Mouse (Mus musculus) spleen, adult 2 months (tissue): ENCODE results near the gene Lmtk2. TPM values are rescaled to one million over a fixed set of nuclear protein-coding genes. Genes with fewer than 3 reads are reported as not detected.

Source experiments
- DNase-seq, 2 experiments: peaks; one replicate each; pipeline versions ENCODE4 v3.0.0 to v3.0.0-alpha.2; 2012 to 2021; ENCODE audit warnings: low spot score in 2 of 2, low read depth in 1 of 2
- H3K27ac ChIP-seq: fragments of 200-500 bp; 2 replicates; pipeline ENCODE4 v1.5.1; 2012; ENCODE audit warnings: low read length, inconsistent platforms; ENCODE audit not compliant: insufficient read depth
- H3K27me3 ChIP-seq: fragments of 200-500 bp; 2 replicates; pipeline ENCODE4 v1.6.1; 2012; ENCODE audit warnings: mild to moderate bottlenecking, moderate library complexity, low read length, inconsistent platforms; ENCODE audit not compliant: control insufficient read depth, insufficient read depth
- H3K36me3 ChIP-seq: fragments of 200-500 bp; 2 replicates; pipeline ENCODE4 v1.6.1; 2012; ENCODE audit warnings: mild to moderate bottlenecking, low read length, inconsistent platforms; ENCODE audit not compliant: control insufficient read depth, insufficient read depth
- H3K4me1 ChIP-seq: fragments of 200-500 bp; 2 replicates; pipeline ENCODE4 v1.6.1; 2011; ENCODE audit warnings: inconsistent platforms; ENCODE audit not compliant: control insufficient read depth, insufficient read depth, insufficient read length
- H3K4me3 ChIP-seq: fragments of 200-500 bp; 2 replicates; pipeline ENCODE4 v1.5.1; 2011; ENCODE audit warnings: mild to moderate bottlenecking, inconsistent platforms; ENCODE audit not compliant: insufficient read depth, insufficient read length; ENCODE audit errors: extremely low read depth
- CTCF ChIP-seq: fragments of 200-500 bp; IDR thresholded peaks from 2 replicates; pipeline ENCODE4 v1.5.1; 2011; ENCODE audit warnings: mild to moderate bottlenecking, inconsistent platforms; ENCODE audit not compliant: insufficient read depth, insufficient read length, insufficient replicate concordance; ENCODE audit errors: extremely low read depth
- POLR2A ChIP-seq: fragments of 200-500 bp; IDR thresholded peaks from 2 replicates; pipeline ENCODE4 v1.6.1; 2011; ENCODE audit warnings: low read depth, low read length, inconsistent platforms
- WGBS: fragments of 180-500 bp; shearing (Covaris S2); methylation state at CpG from one replicate; pipeline ENCODE4 v1.1.7; 2018; 5-methylcytosine and 5-hydroxymethylcytosine counted together
- polyA plus RNA-seq: library from polyadenylated mRNA; depleted of rRNA; stranded (reverse); fragments of >200 nt; gene quantifications from 2 replicates; pipeline ENCODE4 v1.2.3, GENCODE M21; 2012

Lmtk2 gene
- polyA plus RNA-seq, 1 experiment, result 10.0 TPM

DNA sequence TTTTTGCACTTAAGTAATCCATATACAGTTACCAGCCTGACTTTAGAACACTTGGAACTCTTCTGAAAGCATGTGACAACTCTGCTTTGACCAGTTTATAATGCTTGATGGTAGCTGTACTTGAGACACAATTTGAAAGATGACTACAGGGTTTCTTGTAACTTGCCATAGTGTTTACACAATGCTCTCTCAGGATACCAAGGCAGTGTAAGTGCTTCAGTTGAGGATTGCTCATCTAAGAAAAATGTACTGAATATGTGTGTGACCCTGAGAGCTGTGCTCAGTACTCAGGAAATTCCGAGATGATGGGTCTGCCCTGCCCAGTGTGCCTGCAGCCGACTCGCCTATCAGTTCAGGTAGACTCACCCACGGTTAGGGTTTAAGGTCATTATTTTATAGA, 51.0 kb downstream of the Lmtk2 start:
- H3K27ac ChIP-seq, result no peak overlapping the region
- TF ChIP-seq CTCF (no peak), POLR2A (no peak)
- no peak overlapping the region for H3K4me3 ChIP-seq
- no peaks in the 10 kb centered on the region for H3K4me1 ChIP-seq
- H3K27me3 ChIP-seq, result no peaks in the 10 kb centered on the region
- WGBS, result 94% methylated on average over 4 of the region's 4 CpGs
- DNase-seq, result no peak
- H3K36me3 ChIP-seq, result peaks cover 27% of the 10 kb centered on the region

DNA sequence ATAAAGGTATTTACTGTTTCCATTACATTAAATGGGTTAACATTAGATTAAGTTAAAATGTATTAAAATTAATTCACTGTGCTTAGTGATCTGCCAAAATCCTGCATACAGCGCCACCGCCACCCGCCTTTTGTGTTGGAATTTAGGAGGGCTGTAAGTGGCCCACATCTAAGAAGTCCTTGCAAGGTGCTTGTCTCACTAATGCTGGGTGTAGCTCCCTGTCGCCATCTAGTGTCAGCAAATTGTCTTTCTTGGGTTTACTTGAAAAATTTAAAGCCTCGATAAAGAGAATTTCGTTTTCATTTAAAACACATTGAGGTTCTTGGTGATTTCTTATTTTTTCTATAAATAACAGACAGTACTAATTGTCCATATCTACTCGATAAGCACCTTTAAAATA, 54.3 kb downstream of the Lmtk2 start:
- peak; percentile 61 to 64 for DNase-seq
- Histone ChIP-seq H3K27me3 (no peaks in the 10 kb centered on the region), H3K36me3 (peaks cover 20% of the 10 kb centered on the region), H3K27ac (no peak overlapping the region), H3K4me1 (no peaks in the 10 kb centered on the region), H3K4me3 (no peak overlapping the region)
- TF ChIP-seq POLR2A, result no peak
- peak; percentile 62; the same call in 1 of the 2 replicates for TF ChIP-seq CTCF
- 31% methylated on average over 7 of the region's 7 CpGs for WGBS

DNA sequence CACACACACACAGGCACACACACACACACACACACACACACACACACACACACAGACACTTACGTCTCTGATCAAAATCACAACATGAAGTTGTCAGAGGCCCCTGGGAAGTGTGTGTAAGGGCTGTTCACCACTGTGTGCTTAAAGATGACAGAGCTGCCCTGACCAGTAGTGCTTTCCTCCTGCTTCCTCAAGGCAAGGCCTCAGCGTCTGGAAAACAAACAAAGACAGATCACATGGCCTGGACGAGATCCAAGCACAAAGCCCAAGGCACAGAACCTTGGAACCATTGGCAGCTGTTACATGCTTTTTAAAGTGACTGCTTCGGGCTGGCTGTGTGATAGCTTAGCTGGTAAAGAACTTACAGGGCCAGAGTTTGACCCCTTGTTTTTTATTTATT, 58.4 kb downstream of the Lmtk2 start:
- no peak for DNase-seq
- 77% methylated on average over 4 of the region's 4 CpGs for WGBS
- Histone ChIP-seq H3K27ac (no peak overlapping the region), H3K36me3 (peaks cover 12% of the 10 kb centered on the region), H3K4me1 (no peaks in the 10 kb centered on the region), H3K27me3 (no peaks in the 10 kb centered on the region), H3K4me3 (no peak overlapping the region)
- TF ChIP-seq CTCF, result no peak
- TF ChIP-seq POLR2A, result no peak

DNA sequence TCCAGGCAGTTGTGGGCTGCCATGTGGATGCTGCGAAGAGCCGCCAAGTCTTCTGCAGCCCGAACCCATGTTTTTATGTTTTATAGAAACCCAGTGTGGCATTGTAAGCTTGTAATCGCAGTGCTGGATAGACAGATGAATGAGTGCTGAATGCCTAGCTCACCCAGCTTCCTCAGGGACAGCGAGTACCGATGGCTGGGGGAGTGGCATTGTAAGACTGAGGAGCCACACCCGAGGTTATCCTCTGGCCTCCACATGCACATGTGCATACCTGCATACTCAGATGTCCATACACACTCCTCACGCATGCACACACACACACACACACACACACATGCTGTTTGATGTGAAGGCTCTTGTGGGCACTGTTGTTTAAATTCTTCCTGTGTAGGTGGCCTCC, 58.9 kb downstream of the Lmtk2 start:
- Histone ChIP-seq H3K27ac (no peak overlapping the region), H3K36me3 (peaks cover 14% of the 10 kb centered on the region), H3K4me3 (no peak overlapping the region), H3K27me3 (no peaks in the 10 kb centered on the region), H3K4me1 (no peaks in the 10 kb centered on the region)
- no peak for TF ChIP-seq CTCF
- 92% methylated on average over 8 of the region's 8 CpGs for WGBS
- DNase-seq, result no peak

DNA sequence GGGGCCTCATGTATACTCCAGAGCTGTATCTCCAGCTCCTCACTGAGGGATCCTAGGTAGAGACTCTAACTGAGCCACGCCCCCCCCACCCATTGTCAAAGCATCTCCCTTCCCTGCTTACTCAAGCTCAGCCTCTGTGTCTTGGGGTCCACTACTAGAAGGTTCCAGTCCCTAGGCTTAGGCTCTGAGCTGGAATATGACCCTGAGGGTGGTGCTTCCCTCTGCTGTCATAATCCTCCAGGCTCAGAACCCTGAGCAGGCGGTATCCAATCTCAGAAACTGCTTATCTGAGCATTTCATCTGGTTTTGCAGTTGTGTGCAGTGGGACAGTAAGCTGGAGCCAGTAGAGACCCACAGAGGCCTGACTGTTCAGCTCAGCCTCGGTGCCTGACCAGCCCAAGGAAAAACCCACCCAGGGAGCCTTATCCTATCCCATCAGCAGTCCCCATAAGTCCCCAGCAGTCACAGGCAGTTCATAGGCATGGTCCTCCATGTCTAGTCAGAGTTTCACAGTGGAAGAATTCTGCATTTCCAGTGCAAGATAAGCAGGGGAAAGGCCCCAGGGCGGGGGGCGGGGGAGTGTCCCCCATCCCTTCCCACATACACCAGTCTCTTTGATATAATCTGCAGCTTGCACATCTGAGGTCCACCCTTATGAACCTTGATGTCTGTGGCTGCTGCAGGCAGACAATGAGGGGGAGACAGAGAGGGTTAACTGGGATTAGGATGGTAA, 62.0 kb downstream of the Lmtk2 start:
- DNase-seq, result no peak
- Histone ChIP-seq H3K27me3 (no peaks in the 10 kb centered on the region), H3K4me1 (peaks cover 6% of the 10 kb centered on the region; the same call in 1 of the 2 replicates), H3K27ac (no peak overlapping the region), H3K4me3 (no peak overlapping the region), H3K36me3 (peaks cover 19% of the 10 kb centered on the region)
- no peak for TF ChIP-seq CTCF
- WGBS, result 85% methylated on average over 5 of the region's 5 CpGs

DNA sequence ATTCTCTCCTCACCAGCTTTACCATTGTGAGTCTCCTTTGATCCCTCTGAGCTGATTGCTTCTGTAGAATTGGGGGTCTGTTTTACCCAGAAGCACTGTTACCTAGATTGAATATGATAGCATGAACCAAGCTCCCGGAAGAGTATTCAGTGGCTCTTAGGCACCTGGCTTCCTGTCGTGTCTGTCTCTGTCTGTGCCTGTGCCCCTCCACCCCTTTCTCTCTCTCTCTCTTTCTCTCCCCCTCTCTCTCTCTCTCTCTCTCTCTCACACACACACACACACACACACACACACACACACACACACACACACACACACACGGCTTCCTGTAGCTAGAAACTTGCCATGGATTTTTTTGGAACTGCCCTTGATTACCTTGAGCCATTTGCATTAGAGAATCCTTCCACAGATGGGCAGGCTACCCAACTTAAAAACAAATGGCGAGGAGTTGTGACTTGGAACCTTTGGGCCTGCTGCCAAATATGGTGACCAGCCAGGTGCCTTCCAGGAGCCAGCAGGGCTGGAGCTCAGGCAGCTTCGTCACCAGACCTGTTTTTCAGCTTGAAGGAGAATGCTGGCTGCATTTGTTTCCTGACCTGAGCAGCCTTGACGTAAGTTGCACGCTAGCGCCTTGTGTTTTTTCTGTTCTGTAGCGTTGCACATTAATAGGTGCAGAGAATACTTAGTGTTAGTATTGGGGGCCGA, 62.7 kb downstream of the Lmtk2 start:
- Histone ChIP-seq H3K27me3 (no peaks in the 10 kb centered on the region), H3K4me3 (no peak overlapping the region), H3K4me1 (peaks cover 6% of the 10 kb centered on the region; the same call in 1 of the 2 replicates), H3K36me3 (peaks cover 16% of the 10 kb centered on the region), H3K27ac (no peak overlapping the region)
- TF ChIP-seq CTCF (no peak), POLR2A (no peak)
- no peak for DNase-seq
- 88% methylated on average over 10 of the region's 10 CpGs for WGBS

DNA sequence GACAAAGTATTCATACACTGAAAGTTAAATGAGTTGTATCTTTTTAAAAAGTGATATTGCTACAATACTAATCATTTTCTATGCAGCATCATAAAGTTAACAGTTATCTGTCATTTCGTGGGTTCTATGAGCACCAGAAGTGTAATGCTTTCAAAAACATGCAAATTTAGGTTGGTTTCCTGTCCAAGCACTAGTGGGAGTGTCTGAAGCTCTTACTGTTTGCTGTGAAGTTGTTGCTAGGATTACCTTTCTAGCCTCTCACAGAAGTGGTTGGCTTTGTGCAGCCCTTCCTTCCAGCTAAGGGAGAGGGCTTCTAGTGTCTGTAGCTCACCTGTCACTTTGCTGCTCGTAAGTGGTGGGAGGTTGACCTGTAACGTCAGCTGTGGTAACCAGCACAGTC, 65.5 kb downstream of the Lmtk2 start:
- TF ChIP-seq POLR2A, result no peak
- TF ChIP-seq CTCF, result no peak
- Histone ChIP-seq H3K27ac (no peak overlapping the region), H3K4me3 (no peak overlapping the region), H3K27me3 (no peaks in the 10 kb centered on the region), H3K36me3 (peaks cover 22% of the 10 kb centered on the region), H3K4me1 (peaks cover 6% of the 10 kb centered on the region; the same call in 1 of the 2 replicates)
- 25% methylated on average over 3 of the region's 3 CpGs for WGBS
- DNase-seq, result no peak
